Mouse (Mus musculus): ENCODE data around the gene Tmx4.

DNA sequence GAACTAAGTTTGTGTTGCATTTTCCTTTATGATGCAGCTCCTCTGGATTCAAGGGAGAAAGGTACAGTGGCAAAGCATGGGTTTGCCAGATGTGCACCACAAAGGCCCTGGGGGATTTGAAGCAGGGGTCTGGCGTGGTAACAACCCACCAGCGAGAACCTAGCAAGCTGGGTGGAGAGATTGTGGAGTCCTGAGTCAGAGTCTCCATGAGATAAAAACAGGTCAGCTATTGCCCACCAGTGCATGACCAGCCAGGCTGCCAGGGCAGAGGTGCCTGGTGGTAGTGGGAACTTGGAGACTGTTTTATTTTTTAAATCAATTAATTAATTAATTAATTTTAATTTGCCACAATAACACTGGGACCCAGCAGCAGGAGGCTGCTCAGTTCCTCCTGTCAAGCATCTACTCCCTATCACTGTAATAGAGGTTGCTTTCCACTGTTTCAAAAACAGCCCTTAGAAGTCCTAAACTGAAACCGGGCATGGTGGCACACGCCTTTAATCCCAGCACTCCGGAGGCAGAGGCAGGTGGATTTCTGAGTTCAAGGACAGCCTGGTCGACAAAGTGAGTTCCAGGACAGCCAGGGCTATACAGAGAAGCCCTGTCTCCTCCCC lies 52.8 kb downstream of the Tmx4 start:
- TF ChIP-seq CTCF (IDR thresholded peaks at IDR 0.05; ENCODE audit: extremely low read depth, insufficient read depth, low read length): no peak
- TF ChIP-seq POLR2A (IDR thresholded peaks at IDR 0.05; ENCODE audit: extremely low read depth, insufficient read depth, low read length): no peak

All from cortical plate, adult 2 months (tissue).